Mouse (Mus musculus): ENCODE measurements around the gene Dnase1l3. TPM values are rescaled to one million over a fixed set of nuclear protein-coding genes. Genes with fewer than 3 reads are reported as not detected.

Gene Dnase1l3
- polyA plus RNA-seq, 1 experiment from 2014 or later, result 0.23 TPM

GRCm38 (mm10) chr14:7992158-7992557, 2.2 kb downstream of the Dnase1l3 start:
- no peaks in the 10 kb centered on the region for H3K4me1 ChIP-seq (ENCODE audit: control insufficient read depth, insufficient read depth, low read length)

GRCm38 (mm10) chr14:7991108-7991776, 3.1 kb downstream of the Dnase1l3 start:
- Histone ChIP-seq H3K36me3 (ENCODE audit: control insufficient read depth, insufficient read depth, low read length) (no peaks in the 10 kb centered on the region), H3K4me3 (ENCODE audit: low read depth, low read length) (no peak overlapping the region), H3K4me2 (no peak overlapping the region), H3K4me1 (ENCODE audit: control insufficient read depth, insufficient read depth, low read length) (no peaks in the 10 kb centered on the region), H3K27me3 (ENCODE audit: control insufficient read depth, insufficient read depth, low read length) (no peaks in the 10 kb centered on the region), H3K9me3 (ENCODE audit: control insufficient read depth, low read length) (no peaks in the 10 kb centered on the region), H3K27ac (ENCODE audit: low read depth, low read length) (no peak overlapping the region), H3K9ac (ENCODE audit: low read length) (no peak overlapping the region)
- WGBS, result 71% methylated on average over 5 of the region's 5 CpGs
- DNase-seq (ENCODE audit: low spot score, missing footprints), result no peak
- ATAC-seq (ENCODE audit: low FRiP score), result no peak

More at GRCm38 (mm10) chr14:7992158-7992557, 2.2 kb downstream of the Dnase1l3 start:
- WGBS, result 77% methylated on average over 6 of the region's 6 CpGs
- DNase-seq (ENCODE audit: low spot score, missing footprints) (no peak), ATAC-seq (ENCODE audit: low FRiP score) (no peak)
- Histone ChIP-seq H3K27me3 (ENCODE audit: control insufficient read depth, insufficient read depth, low read length) (no peaks in the 10 kb centered on the region), H3K9me3 (ENCODE audit: control insufficient read depth, low read length) (no peaks in the 10 kb centered on the region), H3K4me2 (no peak overlapping the region), H3K27ac (ENCODE audit: low read depth, low read length) (no peak overlapping the region), H3K9ac (ENCODE audit: low read length) (no peak overlapping the region), H3K36me3 (ENCODE audit: control insufficient read depth, insufficient read depth, low read length) (no peaks in the 10 kb centered on the region), H3K4me3 (ENCODE audit: low read depth, low read length) (no peak overlapping the region)

GRCm38 (mm10) chr14:7989961-7990360, 4.4 kb downstream of the Dnase1l3 start:
- Histone ChIP-seq H3K9me3 (ENCODE audit: control insufficient read depth, low read length) (no peaks in the 10 kb centered on the region), H3K4me1 (ENCODE audit: control insufficient read depth, insufficient read depth, low read length) (no peaks in the 10 kb centered on the region), H3K27ac (ENCODE audit: low read depth, low read length) (no peak overlapping the region), H3K4me2 (no peak overlapping the region), H3K36me3 (ENCODE audit: control insufficient read depth, insufficient read depth, low read length) (no peaks in the 10 kb centered on the region), H3K27me3 (ENCODE audit: control insufficient read depth, insufficient read depth, low read length) (no peaks in the 10 kb centered on the region), H3K4me3 (ENCODE audit: low read depth, low read length) (no peak overlapping the region), H3K9ac (ENCODE audit: low read length) (no peak overlapping the region)
- ATAC-seq (ENCODE audit: low FRiP score), result no peak
- no peak for DNase-seq (ENCODE audit: low spot score, missing footprints)
- 83% methylated on average over 3 of the region's 3 CpGs for WGBS

GRCm38 (mm10) chr14:7989371-7989770, 5.0 kb downstream of the Dnase1l3 start:
- Histone ChIP-seq H3K4me2 (no peak overlapping the region), H3K36me3 (ENCODE audit: control insufficient read depth, insufficient read depth, low read length) (no peaks in the 10 kb centered on the region), H3K9ac (ENCODE audit: low read length) (no peak overlapping the region), H3K27me3 (ENCODE audit: control insufficient read depth, insufficient read depth, low read length) (no peaks in the 10 kb centered on the region), H3K27ac (ENCODE audit: low read depth, low read length) (no peak overlapping the region), H3K9me3 (ENCODE audit: control insufficient read depth, low read length) (no peaks in the 10 kb centered on the region), H3K4me1 (ENCODE audit: control insufficient read depth, insufficient read depth, low read length) (no peaks in the 10 kb centered on the region), H3K4me3 (ENCODE audit: low read depth, low read length) (no peak overlapping the region)
- DNase-seq (ENCODE audit: low spot score, missing footprints) (no peak), ATAC-seq (ENCODE audit: low FRiP score) (no peak)
- WGBS, result 61% methylated on average over 1 of the region's 1 CpGs

- H3K9ac ChIP-seq (ENCODE audit: low read length), result no peak overlapping the region
- no peak overlapping the region for H3K4me2 ChIP-seq
- 94% methylated on average over 6 of the region's 6 CpGs for WGBS
- no peaks in the 10 kb centered on the region for H3K4me1 ChIP-seq (ENCODE audit: control insufficient read depth, insufficient read depth, low read length)
- no peak for DNase-seq (ENCODE audit: low spot score, missing footprints)
- no peaks in the 10 kb centered on the region for H3K27me3 ChIP-seq (ENCODE audit: control insufficient read depth, insufficient read depth, low read length)
- no peak overlapping the region for H3K4me3 ChIP-seq (ENCODE audit: low read depth, low read length)
- no peaks in the 10 kb centered on the region for H3K36me3 ChIP-seq (ENCODE audit: control insufficient read depth, insufficient read depth, low read length)
- no peaks in the 10 kb centered on the region for H3K9me3 ChIP-seq (ENCODE audit: control insufficient read depth, low read length)
- H3K27ac ChIP-seq (ENCODE audit: low read depth, low read length), result no peak overlapping the region
- no peak for ATAC-seq (ENCODE audit: low FRiP score)
Measured at GRCm38 (mm10) chr14:7986913-7987312, 7.5 kb downstream of the Dnase1l3 start.

- ATAC-seq (ENCODE audit: low FRiP score) (no peak), DNase-seq (ENCODE audit: low spot score, missing footprints) (no peak)
- Histone ChIP-seq H3K4me1 (ENCODE audit: control insufficient read depth, insufficient read depth, low read length) (no peaks in the 10 kb centered on the region), H3K27ac (ENCODE audit: low read depth, low read length) (no peak overlapping the region), H3K9me3 (ENCODE audit: control insufficient read depth, low read length) (no peaks in the 10 kb centered on the region), H3K4me3 (ENCODE audit: low read depth, low read length) (no peak overlapping the region), H3K9ac (ENCODE audit: low read length) (no peak overlapping the region), H3K4me2 (no peak overlapping the region), H3K27me3 (ENCODE audit: control insufficient read depth, insufficient read depth, low read length) (no peaks in the 10 kb centered on the region), H3K36me3 (ENCODE audit: control insufficient read depth, insufficient read depth, low read length) (no peaks in the 10 kb centered on the region)
- 96% methylated on average over 1 of the region's 1 CpGs for WGBS
Measured at GRCm38 (mm10) chr14:7981226-7981625, 13.1 kb downstream of the Dnase1l3 start.

- no peak overlapping the region for H3K27ac ChIP-seq (ENCODE audit: low read depth, low read length)
- H3K4me2 ChIP-seq, result no peak overlapping the region
- H3K4me3 ChIP-seq (ENCODE audit: low read depth, low read length), result no peak overlapping the region
- no peaks in the 10 kb centered on the region for H3K27me3 ChIP-seq (ENCODE audit: control insufficient read depth, insufficient read depth, low read length)
- H3K4me1 ChIP-seq (ENCODE audit: control insufficient read depth, insufficient read depth, low read length), result no peaks in the 10 kb centered on the region
- no peak overlapping the region for H3K9ac ChIP-seq (ENCODE audit: low read length)
- no peaks in the 10 kb centered on the region for H3K36me3 ChIP-seq (ENCODE audit: control insufficient read depth, insufficient read depth, low read length)
- DNase-seq (ENCODE audit: low spot score, missing footprints), result no peak
- 81% methylated on average over 1 of the region's 1 CpGs for WGBS
- ATAC-seq (ENCODE audit: low FRiP score), result no peak
- H3K9me3 ChIP-seq (ENCODE audit: control insufficient read depth, low read length), result no peaks in the 10 kb centered on the region
Measured at GRCm38 (mm10) chr14:7978183-7978582, 16.2 kb downstream of the Dnase1l3 start.

GRCm38 (mm10) chr14:7977471-7977870, 16.9 kb downstream of the Dnase1l3 start:
- Histone ChIP-seq H3K4me3 (ENCODE audit: low read depth, low read length) (no peak overlapping the region), H3K36me3 (ENCODE audit: control insufficient read depth, insufficient read depth, low read length) (no peaks in the 10 kb centered on the region), H3K4me1 (ENCODE audit: control insufficient read depth, insufficient read depth, low read length) (no peaks in the 10 kb centered on the region), H3K9ac (ENCODE audit: low read length) (no peak overlapping the region), H3K27me3 (ENCODE audit: control insufficient read depth, insufficient read depth, low read length) (no peaks in the 10 kb centered on the region), H3K4me2 (no peak overlapping the region), H3K27ac (ENCODE audit: low read depth, low read length) (no peak overlapping the region), H3K9me3 (ENCODE audit: control insufficient read depth, low read length) (no peaks in the 10 kb centered on the region)
- DNase-seq (ENCODE audit: low spot score, missing footprints) (no peak), ATAC-seq (ENCODE audit: low FRiP score) (no peak)
- whole genome bisulfite sequencing, result 95% methylated on average over 1 of the region's 1 CpGs

- Histone ChIP-seq H3K36me3 (ENCODE audit: control insufficient read depth, insufficient read depth, low read length) (no peaks in the 10 kb centered on the region), H3K4me1 (ENCODE audit: control insufficient read depth, insufficient read depth, low read length) (no peaks in the 10 kb centered on the region), H3K9me3 (ENCODE audit: control insufficient read depth, low read length) (no peaks in the 10 kb centered on the region), H3K4me3 (ENCODE audit: low read depth, low read length) (no peak overlapping the region), H3K27ac (ENCODE audit: low read depth, low read length) (no peak overlapping the region), H3K27me3 (ENCODE audit: control insufficient read depth, insufficient read depth, low read length) (no peaks in the 10 kb centered on the region), H3K4me2 (no peak overlapping the region), H3K9ac (ENCODE audit: low read length) (no peak overlapping the region)
- DNase-seq (ENCODE audit: low spot score, missing footprints) (no peak), ATAC-seq (ENCODE audit: low FRiP score) (no peak)
- 86% methylated on average over 6 of the region's 6 CpGs for WGBS
Measured at GRCm38 (mm10) chr14:7975177-7975576, 19.2 kb downstream of the Dnase1l3 start.
